Mouse (Mus musculus): ENCODE measurements around the gene C130050O18Rik.

- TF ChIP-seq CTCF (IDR thresholded peaks at IDR 0.05; ENCODE audit: control insufficient read depth, insufficient read depth, insufficient read length) (no peak), FOSL1 (IDR thresholded peaks at IDR 0.05; ENCODE audit: insufficient read depth, low read length, poor library complexity, severe bottlenecking) (no peak), MAX (IDR thresholded peaks at IDR 0.05) (peak; percentile 35), CEBPB (IDR thresholded peaks at IDR 0.05; ENCODE audit: low read depth) (no peak), MYOD1 (IDR thresholded peaks at IDR 0.05; ENCODE audit: control insufficient read depth, insufficient read length, low read depth) (no peak), MYOG (IDR thresholded peaks at IDR 0.05; ENCODE audit: control insufficient read depth, extremely low read depth, insufficient read length) (no peak), USF1 (IDR thresholded peaks at IDR 0.05; ENCODE audit: low read depth) (peak; percentile 72)
Observed at GRCm38 (mm10) chr5:139380385-139381248, 24.5 kb upstream of the C130050O18Rik start.
